In genomic region chr1:90662491-90662890, GRCm38 (mm10) we compare ENCODE assay signal across 13 mouse cellular contexts. TPM values are rescaled to one million over a fixed set of nuclear protein-coding genes. Genes with fewer than 3 reads are reported as not detected.
DNase-seq lines count a peak whose midpoint lies in the region; ATAC-seq and TF ChIP-seq lines count a peak whose summit lies in the region.
"Had no signal": no experiment of that assay in that cellular context is flagged by ENCODE, and none has a peak within 500 bp of the region (broad histone marks: within the 10 kb centered on the region; RNA-seq: fewer than 3 reads in every experiment).

No protein-coding gene starts in this region.

- no peaks in the 10 kb centered on the region for H3K36me3 ChIP-seq in heart, adult 2 months (ENCODE audit: control insufficient read depth, insufficient read depth, low read length)
- no peaks in the 10 kb centered on the region for H3K36me3 ChIP-seq in embryonic facial prominence, embryonic 10.5 days (replicated peaks)
- no peaks in the 10 kb centered on the region for H3K36me3 ChIP-seq in intestine, embryonic 14.5 days (ENCODE audit: control insufficient read depth, insufficient read depth, low read length)
- no peaks in the 10 kb centered on the region for H3K36me3 ChIP-seq in limb, embryonic 13.5 days
- H3K36me3 ChIP-seq in forebrain, embryonic 11.5 days (ENCODE audit: control insufficient read depth, insufficient read depth, low read length): no peaks in the 10 kb centered on the region

- intact Hi-C loops in heart, adult 2 months (cut with DNase I): loop anchor here (5.0 kb wide), 1 partner anchor 70 kb away; no protein-coding TSS in a partner anchor
- intact Hi-C loops in heart, postnatal 36 days (cut with DNase I): no loop called here

- WGBS in heart, adult 2 months: 37% methylated on average over 6 of the region's 6 CpGs
- 63% methylated on average over 6 of the region's 6 CpGs for WGBS in embryonic facial prominence, embryonic 10.5 days
- WGBS in intestine, embryonic 14.5 days: 32% methylated on average over 6 of the region's 6 CpGs
- 37% methylated on average over 6 of the region's 6 CpGs for WGBS in limb, embryonic 13.5 days
- 81% methylated on average over 6 of the region's 6 CpGs for WGBS in forebrain, embryonic 11.5 days

- no peak for TF ChIP-seq CTCF in heart, adult 2 months (IDR thresholded peaks at IDR 0.05)

- no peaks in the 10 kb centered on the region for H3K79me2 ChIP-seq in heart, adult 2 months (replicated peaks; ENCODE audit: control insufficient read depth, insufficient read depth, low read length)

- no peak overlapping the region for H3K9ac ChIP-seq in heart, adult 2 months (ENCODE audit: low read depth, low read length)
- H3K9ac ChIP-seq in intestine, embryonic 14.5 days (ENCODE audit: low read length): no peak overlapping the region
- no peak overlapping the region for H3K9ac ChIP-seq in limb, embryonic 13.5 days
- H3K9ac ChIP-seq in forebrain, embryonic 11.5 days (ENCODE audit: low read length): no peak overlapping the region

- DNase-seq in heart, adult 2 months: peak in 1 of 2 experiments; percentile 25
- DNase-seq in heart, postnatal 36 days: no peak
- DNase-seq in embryonic facial prominence, embryonic 10.5 days (ENCODE audit: low spot score): no peak
- DNase-seq in intestine, embryonic 14.5 days (ENCODE audit: low spot score): no peak
- no peak for DNase-seq in forebrain, embryonic 11.5 days (ENCODE audit: low spot score)
- no peak for DNase-seq in adrenal gland, adult (ENCODE audit: inconsistent age in 2 of 2, low spot score in 1 of 2)
- DNase-seq: adrenal gland, adult 8-10 months; B cell, adult 2 months; spleen, adult 18-20 months; thymus, postnatal 14 days had no signal

- TF ChIP-seq EP300 in heart, adult 2 months (IDR thresholded peaks at IDR 0.05; ENCODE audit: insufficient read depth, low read depth, low read length): no peak

- no peaks in the 10 kb centered on the region for H3K9me3 ChIP-seq in embryonic facial prominence, embryonic 10.5 days
- H3K9me3 ChIP-seq in intestine, embryonic 14.5 days (ENCODE audit: control insufficient read depth, low read length): no peaks in the 10 kb centered on the region
- H3K9me3 ChIP-seq in limb, embryonic 13.5 days: no peaks in the 10 kb centered on the region
- no peaks in the 10 kb centered on the region for H3K9me3 ChIP-seq in forebrain, embryonic 11.5 days (ENCODE audit: control insufficient read depth, low read length)

- no peak overlapping the region for H3K4me3 ChIP-seq in heart, adult 2 months
- H3K4me3 ChIP-seq in embryonic facial prominence, embryonic 10.5 days: no peak overlapping the region
- no peak overlapping the region for H3K4me3 ChIP-seq in intestine, embryonic 14.5 days (ENCODE audit: low read depth, low read length)
- H3K4me3 ChIP-seq in limb, embryonic 13.5 days: no peak overlapping the region
- no peak overlapping the region for H3K4me3 ChIP-seq in forebrain, embryonic 11.5 days (ENCODE audit: low read depth, low read length)

- peaks cover 11% of the 10 kb centered on the region for H3K4me1 ChIP-seq in heart, adult 2 months (ENCODE audit: control insufficient read depth, insufficient read depth, low read length)
- no peaks in the 10 kb centered on the region for H3K4me1 ChIP-seq in embryonic facial prominence, embryonic 10.5 days
- peaks cover 18% of the 10 kb centered on the region; the same call in 1 of the 2 replicates for H3K4me1 ChIP-seq in intestine, embryonic 14.5 days (replicated peaks; ENCODE audit: control insufficient read depth, insufficient read depth, low read length)
- H3K4me1 ChIP-seq in limb, embryonic 13.5 days: peaks cover 23% of the 10 kb centered on the region
- H3K4me1 ChIP-seq in forebrain, embryonic 11.5 days (replicated peaks; ENCODE audit: control insufficient read depth, insufficient read depth, low read length): no peaks in the 10 kb centered on the region

- no peak overlapping the region for H3K4me2 ChIP-seq in intestine, embryonic 14.5 days (ENCODE audit: low read length)
- no peak overlapping the region for H3K4me2 ChIP-seq in limb, embryonic 13.5 days (replicated peaks)
- H3K4me2 ChIP-seq in forebrain, embryonic 11.5 days (ENCODE audit: low read depth, low read length, severe bottlenecking): no peak overlapping the region

- H3K27ac ChIP-seq in heart, adult 2 months: peak overlapping the region; percentile 13; the same call in 1 of the 2 replicates
- peak overlapping the region; percentile 15; the same call in 1 of the 2 replicates for H3K27ac ChIP-seq in embryonic facial prominence, embryonic 10.5 days (replicated peaks)
- H3K27ac ChIP-seq in intestine, embryonic 14.5 days (ENCODE audit: low read depth): peak overlapping the region; percentile 78
- H3K27ac ChIP-seq in limb, embryonic 13.5 days: peak overlapping the region; percentile 61
- no peak overlapping the region for H3K27ac ChIP-seq in forebrain, embryonic 11.5 days (ENCODE audit: low read depth, low read length)
- H3K27ac ChIP-seq: macrophage had no signal

- ATAC-seq in intestine, embryonic 14.5 days (replicated peaks; ENCODE audit: low FRiP score, low TSS enrichment, low read depth): peak; percentile 47; the same call in 1 of the 2 replicates
- ATAC-seq in limb, embryonic 13.5 days (ENCODE audit: low FRiP score, low read depth): peak; percentile 72; the same call in 1 of the 2 replicates
- ATAC-seq in forebrain, embryonic 11.5 days (replicated peaks; ENCODE audit: low FRiP score): no peak
- no peak for ATAC-seq in erythroblast, adult 5-6 weeks (replicated peaks; ENCODE audit: low FRiP score, poor library complexity, severe bottlenecking)

- TF ChIP-seq POLR2A in heart, adult 2 months (IDR thresholded peaks at IDR 0.05; ENCODE audit: insufficient read depth, low read depth, low read length): no peak

- H3K27me3 ChIP-seq in heart, adult 2 months (ENCODE audit: control insufficient read depth, insufficient read depth, low read length): no peaks in the 10 kb centered on the region
- H3K27me3 ChIP-seq in embryonic facial prominence, embryonic 10.5 days (replicated peaks; ENCODE audit: low read depth, poor library complexity, severe bottlenecking): no peaks in the 10 kb centered on the region
- no peaks in the 10 kb centered on the region for H3K27me3 ChIP-seq in intestine, embryonic 14.5 days (replicated peaks; ENCODE audit: control insufficient read depth, insufficient read depth, low read length)
- H3K27me3 ChIP-seq in limb, embryonic 13.5 days: no peaks in the 10 kb centered on the region
- no peaks in the 10 kb centered on the region for H3K27me3 ChIP-seq in forebrain, embryonic 11.5 days (ENCODE audit: control insufficient read depth, insufficient read depth, low read length)

RNA-seq across cellular contexts. Expression of gene Cops8, which starts 59.7 kb away (rescaled TPM):
- total RNA-seq in heart, adult 2 months (2021): 10 to 100 TPM; 87.2 to 97.9 TPM
- polyA plus RNA-seq in heart, adult 2 months (2012; rRNA removed): 63.2 and 87.0 TPM in 2 replicates
- total RNA-seq in heart, postnatal 36 days (2021): 10 to 100 TPM; 82.3 to 89.8 TPM
- polyA plus RNA-seq in embryonic facial prominence, embryonic 10.5 days (2016; fragmentation: Nextera tagmentation; extraction: Ambion mirVana): 193 and 200 TPM in 2 replicates
- polyA plus RNA-seq in intestine, embryonic 14.5 days (2014; fragmentation: Nextera tagmentation; extraction: Ambion mirVana): 136 and 151 TPM in 2 replicates
- 188 and 193 TPM in 2 replicates for polyA plus RNA-seq in limb, embryonic 13.5 days (2015; fragmentation: Nextera tagmentation; extraction: Ambion mirVana)
- polyA plus RNA-seq in forebrain, embryonic 11.5 days (2014; fragmentation: Nextera tagmentation; extraction: Ambion mirVana): 188 and 192 TPM in 2 replicates
- 17.6 and 35.9 TPM in 2 replicates for total RNA-seq in erythroblast, adult 5-6 weeks (2015; ENCODE audit: low replicate concordance)
- 25.8 and 33.8 TPM in 2 replicates for total RNA-seq in erythroblast, adult 5-6 weeks (2017; ENCODE audit: low replicate concordance)

Comparison
In these comparisons a context has a peak if more than half of its experiments do, and no peak if none do; other contexts are left out.
1. ATAC-seq: peak in intestine, embryonic 14.5 days (single experiment) and limb, embryonic 13.5 days (single experiment); none in forebrain, embryonic 11.5 days (single experiment) and erythroblast, adult 5-6 weeks (single experiment).